Mouse (Mus musculus): ENCODE measurements around the gene Gm6710. TPM values are rescaled to one million over a fixed set of nuclear protein-coding genes. Genes with fewer than 3 reads are reported as not detected.
"Not testable (repeated sequence)": the region's sequence is repeated elsewhere in the genome, so short reads cannot be mapped to it uniquely, and the experiment has no call there.

Gene Gm6710
- polyA plus RNA-seq (2016; fragmentation: Nextera tagmentation; extraction: Ambion mirVana), result 23.4 and 27.3 TPM in 2 replicates

DNA sequence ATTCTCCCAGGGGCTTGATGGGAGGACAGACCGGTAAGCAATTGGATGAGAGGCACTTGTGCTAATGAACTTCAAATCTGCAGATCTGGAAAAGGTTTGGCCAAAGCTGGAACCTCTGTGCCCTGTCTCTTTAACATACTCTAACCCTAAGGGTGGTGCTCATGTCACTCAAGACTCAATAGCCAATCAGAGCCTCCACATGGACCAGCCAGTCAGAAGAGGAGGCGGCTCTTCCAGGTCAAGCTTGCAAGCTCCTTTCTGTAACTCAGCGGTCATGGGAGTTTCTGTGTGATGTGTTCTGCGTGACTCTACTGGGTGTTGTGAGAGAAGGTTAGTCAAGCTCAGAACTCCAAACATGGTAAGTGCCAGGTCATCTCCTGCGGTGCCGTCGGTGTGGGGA, at the start of gene Gm6710:
Gene Gm6710 (plus strand): TSS at position 196 of the 400 bp plus-strand sequence.
- not testable (repeated sequence) for H3K27me3 ChIP-seq (replicated peaks; ENCODE audit: low read depth, poor library complexity, severe bottlenecking); H3K9me3 ChIP-seq; H3K4me1 ChIP-seq; DNase-seq (ENCODE audit: low spot score); H3K4me3 ChIP-seq; H3K36me3 ChIP-seq (replicated peaks); H3K27ac ChIP-seq (replicated peaks)
- no CpG with 5 or more reads among the region's 7 CpGs for WGBS

Other genes starting within 250 kb of the Gm6710 start
- gene Gm11007, start 225.2 kb upstream of the Gm6710 start, polyA plus RNA-seq (2016; fragmentation: Nextera tagmentation; extraction: Ambion mirVana), result not detected in 2 replicates
- gene Zfp969, start 165.6 kb upstream of the Gm6710 start, polyA plus RNA-seq (2016; fragmentation: Nextera tagmentation; extraction: Ambion mirVana), result 5.8 and 13.7 TPM in 2 replicates
- not detected in 2 replicates for gene Gm2007, start 127.7 kb upstream of the Gm6710 start, polyA plus RNA-seq (2016; fragmentation: Nextera tagmentation; extraction: Ambion mirVana)
- 2.4 and 4.3 TPM in 2 replicates for gene Gm14288, start 68.1 kb upstream of the Gm6710 start, polyA plus RNA-seq (2016; fragmentation: Nextera tagmentation; extraction: Ambion mirVana)
- 6.5 and 7.0 TPM in 2 replicates for gene Zfp966, start 61.9 kb downstream of the Gm6710 start, polyA plus RNA-seq (2016; fragmentation: Nextera tagmentation; extraction: Ambion mirVana)
- 24.4 and 30.2 TPM in 2 replicates for gene Gm2026, start 96.1 kb downstream of the Gm6710 start, polyA plus RNA-seq (2016; fragmentation: Nextera tagmentation; extraction: Ambion mirVana)

Data from embryonic facial prominence, embryonic 10.5 days (tissue).